Mouse (Mus musculus) leukemia stem cell, adult 10-12 weeks (primary cell): ENCODE results near the gene Mpi. TPM values are rescaled to one million over a fixed set of nuclear protein-coding genes. Genes with fewer than 3 reads are reported as not detected.

Experiments
- polyA plus RNA-seq: library from polyadenylated mRNA; stranded (reverse); fragments of >175 nt; gene quantifications from 2 replicates; pipeline ENCODE4 v1.2.3, GENCODE M21; 2012; ENCODE audit warnings: low replicate concordance

The Mpi gene
- 0.38 and 1.4 TPM in 2 replicates for polyA plus RNA-seq

DNA sequence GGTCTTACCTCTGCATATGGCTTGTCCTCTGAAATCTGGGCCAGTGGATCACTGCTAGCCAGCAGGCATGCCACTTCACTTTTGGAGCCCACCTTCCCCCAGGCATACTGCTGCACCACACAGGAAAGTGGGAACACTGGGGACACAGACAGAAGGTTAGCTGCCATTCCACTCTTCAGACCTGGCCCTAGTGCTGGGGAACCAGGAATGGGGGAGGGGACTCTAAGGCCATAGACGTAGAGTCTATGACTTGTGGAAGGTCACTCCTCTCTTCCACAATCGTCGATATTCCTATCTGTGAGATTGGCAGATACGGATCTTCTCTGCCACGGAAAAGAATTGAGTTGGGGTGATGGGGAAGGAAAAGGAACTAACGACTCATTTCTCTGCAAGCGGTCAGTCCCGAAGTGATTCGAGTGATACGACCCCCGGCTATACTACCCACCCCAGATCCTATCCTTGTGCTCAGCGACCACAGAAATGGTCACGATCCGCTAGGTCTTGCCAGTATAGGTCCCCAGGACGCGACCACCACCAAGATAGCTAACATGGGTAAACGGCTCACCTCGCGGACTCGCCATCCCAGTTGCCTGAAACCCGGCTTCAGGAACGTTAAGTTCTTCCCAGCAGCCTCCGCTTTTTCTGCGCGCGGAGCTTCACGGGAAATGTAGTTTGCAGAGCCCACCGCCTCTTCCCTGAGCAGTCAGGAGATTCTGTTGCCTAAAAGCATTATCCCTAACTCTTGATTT lies at the start of gene Mpi:
Gene Mpi, minus strand, starts transcription at position 625 of the 749 bp plus-strand sequence.

DNA sequence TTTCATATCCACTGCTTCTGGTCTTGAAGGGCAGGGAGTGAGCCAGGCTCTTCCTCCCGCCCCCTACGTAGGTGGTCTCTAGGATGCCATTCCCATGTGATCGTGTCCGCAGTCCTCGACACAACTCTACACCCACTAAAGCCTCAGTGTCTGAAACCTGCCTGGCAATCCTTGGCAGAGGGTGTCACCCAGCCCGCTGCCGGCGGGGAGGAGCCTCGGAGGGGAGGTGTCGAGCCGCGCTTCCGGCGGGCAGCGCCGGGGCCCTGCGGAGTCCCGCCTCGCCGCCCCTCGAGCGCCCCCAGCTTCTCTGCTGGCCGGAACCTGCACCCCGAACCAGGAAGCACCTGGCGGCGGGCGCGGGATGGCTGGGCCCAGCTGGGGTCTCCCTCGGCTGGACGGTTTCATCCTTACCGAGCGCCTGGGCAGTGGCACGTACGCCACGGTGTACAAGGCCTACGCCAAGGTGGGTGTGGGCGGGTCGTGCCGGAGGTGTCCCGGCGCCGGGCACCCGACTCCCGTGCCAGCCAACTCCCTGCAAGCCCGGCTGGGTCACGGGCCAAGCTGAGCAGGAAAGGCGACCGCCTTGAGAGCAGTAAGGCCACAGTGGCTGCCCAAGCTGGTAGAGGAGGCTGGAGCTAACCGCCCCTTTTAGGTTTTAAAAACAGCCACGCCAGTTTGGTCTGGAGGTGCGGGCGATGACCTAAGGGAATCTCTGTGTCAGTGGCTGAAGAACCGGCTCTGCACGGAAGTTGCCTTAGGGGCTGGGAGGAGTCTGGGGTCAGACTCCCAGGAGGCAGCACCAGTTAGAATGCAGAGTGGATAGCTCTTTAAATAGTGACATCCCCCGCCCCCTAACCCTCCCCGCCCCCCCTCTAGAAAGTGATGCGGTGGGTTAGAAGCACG lies 36.9 kb upstream of the Mpi start, which contains the start of gene Ulk3:
Gene Ulk3, plus strand, starts transcription at position 229 of the 903 bp plus-strand sequence.

DNA sequence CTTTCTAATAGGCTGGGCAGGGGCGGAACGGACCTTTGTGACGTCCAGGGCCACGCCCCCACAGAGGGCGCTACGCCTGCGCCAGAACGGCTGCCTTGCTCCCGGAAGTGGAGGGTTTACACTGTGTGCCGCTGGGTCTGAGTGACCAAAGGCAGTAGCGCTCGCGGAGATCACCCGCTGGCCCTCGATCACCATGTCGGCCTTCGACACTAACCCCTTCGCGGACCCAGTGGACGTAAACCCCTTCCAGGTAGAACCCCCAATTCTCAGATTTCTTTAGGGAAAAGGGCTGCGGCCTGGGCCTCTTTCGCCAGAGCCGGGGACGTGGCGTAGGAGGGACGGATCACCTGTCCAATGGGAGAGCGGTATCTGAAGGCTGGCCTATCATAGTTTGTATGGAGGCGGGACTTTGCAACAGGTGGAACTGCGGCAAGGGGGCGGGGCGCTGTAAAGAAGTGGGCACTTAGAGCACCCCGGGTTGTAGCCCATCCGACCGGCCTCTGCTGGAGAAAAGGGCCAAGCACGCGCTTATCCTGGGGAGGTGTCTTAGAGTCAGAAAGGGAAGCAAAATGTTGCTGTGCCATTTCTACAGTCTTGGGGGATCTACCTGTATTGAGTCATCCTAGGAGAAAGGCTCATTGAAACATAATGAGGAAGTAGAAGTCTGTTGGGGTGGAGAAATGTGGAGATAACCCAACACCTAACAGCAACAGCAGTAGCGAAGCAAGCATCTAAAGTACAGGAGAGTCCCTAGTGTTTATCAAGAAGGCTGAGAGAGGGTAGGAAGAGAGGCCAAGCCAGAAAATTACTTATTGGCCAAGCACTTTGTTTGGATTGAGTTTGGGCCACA lies 8.5 kb upstream of the Mpi start, which contains the start of gene Scamp2:
Gene Scamp2, plus strand, starts transcription at position 83 of the 850 bp plus-strand sequence.

DNA sequence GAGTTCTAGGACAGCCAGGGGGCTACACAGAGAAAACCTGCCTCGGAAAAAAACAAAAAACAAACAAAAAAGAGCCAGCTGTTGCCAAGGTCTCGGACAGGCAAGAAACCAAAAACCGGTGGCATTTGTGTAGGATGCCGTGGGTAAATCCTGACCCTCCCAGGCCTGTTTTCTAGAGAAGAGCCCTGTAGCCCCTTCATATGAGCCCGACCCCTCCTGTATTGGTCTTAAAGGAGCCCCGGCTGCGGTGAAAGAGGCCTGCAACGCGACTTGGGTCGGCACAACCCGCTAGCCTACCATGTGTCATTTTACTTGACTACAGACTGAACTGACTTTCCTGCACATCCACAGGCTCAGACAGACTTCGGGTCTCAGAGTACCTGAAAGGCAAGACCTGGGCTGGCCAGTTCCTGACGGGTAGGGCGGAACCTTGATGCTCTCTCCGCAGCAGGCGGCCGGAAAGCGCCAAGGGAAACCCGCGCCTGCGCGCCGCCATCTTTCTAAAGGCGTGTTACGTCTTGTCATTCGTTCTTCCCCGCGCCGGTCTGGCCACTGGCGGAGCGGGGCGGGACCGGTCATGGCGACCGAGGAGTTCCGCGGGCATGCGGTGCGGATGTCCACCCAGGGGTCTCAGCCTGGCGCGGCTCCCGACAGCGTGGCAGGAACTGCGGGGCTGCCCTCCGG lies 15.4 kb downstream of the Mpi start, which contains the start of gene Fam219b:
Gene Fam219b, plus strand, starts transcription at position 485 of the 684 bp plus-strand sequence.

DNA sequence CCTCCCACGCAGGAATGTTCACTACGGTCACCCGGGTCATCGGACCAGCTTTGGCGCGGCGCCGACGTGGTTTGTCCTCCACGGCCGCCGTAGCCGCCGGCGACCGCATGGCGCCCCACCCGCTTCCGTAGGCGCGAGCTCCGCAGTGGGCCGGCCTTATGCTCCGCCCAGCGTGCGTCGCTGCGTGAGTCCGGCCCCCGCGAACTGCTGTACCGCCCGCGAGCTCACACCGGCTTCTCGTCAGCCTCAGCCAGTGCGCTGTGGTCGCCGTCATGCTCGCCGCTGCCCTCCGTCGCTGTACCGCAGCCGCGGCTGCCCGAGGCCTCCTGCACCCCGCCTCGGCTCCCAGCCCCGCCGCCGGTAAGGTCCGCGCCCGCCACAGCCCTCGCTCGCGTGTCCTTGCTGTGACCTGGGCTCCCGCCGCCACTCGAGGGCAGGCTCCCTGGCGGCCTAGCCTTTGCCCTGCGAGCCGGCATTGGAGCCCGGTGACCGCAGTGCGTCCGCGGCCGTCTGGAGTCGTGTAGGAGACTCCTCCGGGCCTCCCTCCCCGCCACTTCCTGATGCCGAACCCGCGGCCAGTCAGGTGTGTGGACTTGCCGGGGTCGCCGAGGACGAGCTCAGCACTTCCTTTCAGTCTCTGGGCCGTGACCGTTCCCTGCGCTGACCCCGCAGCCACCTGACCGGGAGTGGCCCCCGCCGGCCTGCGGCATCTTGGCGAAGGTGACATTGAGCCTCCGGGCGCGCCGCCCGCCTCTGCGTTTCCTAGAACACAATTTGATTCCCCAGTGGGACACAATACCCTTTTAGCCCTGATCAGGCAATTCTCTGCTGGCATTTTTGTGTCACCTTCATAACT lies 31.3 kb downstream of the Mpi start, which contains the start of gene Cox5a:
Gene Cox5a, plus strand, starts transcription at position 219 of the 856 bp plus-strand sequence.

DNA sequence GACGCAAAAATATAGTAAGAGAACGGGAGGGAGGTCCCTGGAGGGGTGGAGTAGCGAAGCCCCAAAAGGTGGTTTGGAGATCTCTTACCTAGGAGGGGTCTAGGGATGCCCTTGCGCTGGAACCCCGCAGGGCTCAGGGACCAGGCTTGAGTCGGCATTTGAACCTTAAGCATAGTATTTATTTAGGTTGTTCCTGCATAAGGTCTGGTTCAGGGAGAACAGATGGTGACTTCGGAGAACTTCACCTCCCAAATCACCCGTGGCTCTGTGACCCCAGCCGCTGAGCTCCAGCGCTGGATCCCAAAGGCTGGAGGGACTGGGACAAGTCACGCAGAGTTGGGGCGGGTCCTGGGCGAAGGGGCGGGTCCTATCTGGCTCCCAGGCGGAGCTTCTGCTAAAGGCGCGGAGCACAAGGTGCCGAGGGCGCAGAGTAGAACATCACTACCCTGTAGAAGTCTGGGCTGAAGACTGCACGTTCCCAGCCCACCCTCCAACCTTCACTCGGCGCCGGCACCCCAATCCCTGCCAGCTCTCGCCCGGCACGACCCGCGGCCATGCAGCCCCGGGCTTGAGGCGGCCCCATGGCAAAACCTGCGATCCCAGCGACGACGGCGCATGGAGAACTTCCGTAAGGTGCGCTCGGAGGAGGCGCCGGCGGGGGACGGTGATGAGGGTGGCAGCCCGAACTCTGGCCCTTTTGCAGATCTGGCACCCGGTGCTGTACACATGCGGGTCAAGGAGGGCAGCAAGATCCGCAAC lies 48.8 kb downstream of the Mpi start, which contains the start of gene Rpp25:
Gene Rpp25, plus strand, starts transcription at position 405 of the 759 bp plus-strand sequence.

Other genes starting within 250 kb of the Mpi start
- 5.1 and 7.3 TPM in 2 replicates for gene Ppcdc, start 112.6 kb downstream of the Mpi start, polyA plus RNA-seq
- 1.6 and 3.4 TPM in 2 replicates for gene Scamp5, start 84.7 kb downstream of the Mpi start, polyA plus RNA-seq
- gene Rpp25, start 48.7 kb downstream of the Mpi start, polyA plus RNA-seq: 0.48 TPM in 1 of 2 replicates, not detected in the other
- gene Cox5a, start 31.5 kb downstream of the Mpi start, polyA plus RNA-seq: 375 and 488 TPM in 2 replicates
- 8.9 and 30.6 TPM in 2 replicates for gene Fam219b, start 15.2 kb downstream of the Mpi start, polyA plus RNA-seq
- gene Scamp2, start 8.2 kb upstream of the Mpi start, polyA plus RNA-seq: 3.0 and 80.8 TPM in 2 replicates
- 4.8 and 5.2 TPM in 2 replicates for gene Ulk3, start 36.7 kb upstream of the Mpi start, polyA plus RNA-seq
- gene Cplx3, start 53.5 kb upstream of the Mpi start, polyA plus RNA-seq: not detected in 2 replicates
- not detected in 2 replicates for gene Lman1l, start 68.0 kb upstream of the Mpi start, polyA plus RNA-seq
- gene Csk, start 100.9 kb upstream of the Mpi start, polyA plus RNA-seq: 457 and 560 TPM in 2 replicates
- gene Cyp1a2, start 130.9 kb upstream of the Mpi start, polyA plus RNA-seq: not detected in 2 replicates
- 0.15 TPM in 1 of 2 replicates, not detected in the other for gene Cyp1a1, start 135.2 kb upstream of the Mpi start, polyA plus RNA-seq
- 1.1 and 10.9 TPM in 2 replicates for gene Edc3, start 155.8 kb upstream of the Mpi start, polyA plus RNA-seq
- 41.0 and 44.7 TPM in 2 replicates for gene Clk3, start 213.1 kb upstream of the Mpi start, polyA plus RNA-seq